Mouse (Mus musculus) kidney, adult 2 months (tissue): Measurements from ENCODE around the gene Traf3ip1.

ENCODE experiments used
- CTCF ChIP-seq: fragments of 200-500 bp; conservative IDR thresholded peaks from 2 replicates; pipeline ENCODE4 v1.5.1; 2011; ENCODE audit warnings: low read depth, mild to moderate bottlenecking, control low read depth, low read length, moderate library complexity, mixed read lengths; ENCODE audit not compliant: insufficient read depth, insufficient read length
- POLR2A ChIP-seq: fragments of 200-500 bp; IDR thresholded peaks from one replicate; pipeline ENCODE4 v1.6.1; 2011; ENCODE audit warnings: low read depth, low read length, control low read depth

- TF ChIP-seq POLR2A: no peak
- TF ChIP-seq CTCF: no peak
These were observed 70.2 kb downstream of the Traf3ip1 start for GRCm38 (mm10) chr1:91564598-91564997.
